Mouse (Mus musculus) brain, embryonic 18.5 days (tissue): Measurements from ENCODE around the gene Tbc1d2.
"Not testable (repeated sequence)": the region's sequence is repeated elsewhere in the genome, so short reads cannot be mapped to it uniquely, and the experiment has no call there.

Experiments used
- DNase-seq: peaks from one replicate; pipeline ENCODE4 v3.0.0-alpha.2; 2012; ENCODE audit warnings: low read depth, low spot score

Gene Tbc1d2

DNA sequence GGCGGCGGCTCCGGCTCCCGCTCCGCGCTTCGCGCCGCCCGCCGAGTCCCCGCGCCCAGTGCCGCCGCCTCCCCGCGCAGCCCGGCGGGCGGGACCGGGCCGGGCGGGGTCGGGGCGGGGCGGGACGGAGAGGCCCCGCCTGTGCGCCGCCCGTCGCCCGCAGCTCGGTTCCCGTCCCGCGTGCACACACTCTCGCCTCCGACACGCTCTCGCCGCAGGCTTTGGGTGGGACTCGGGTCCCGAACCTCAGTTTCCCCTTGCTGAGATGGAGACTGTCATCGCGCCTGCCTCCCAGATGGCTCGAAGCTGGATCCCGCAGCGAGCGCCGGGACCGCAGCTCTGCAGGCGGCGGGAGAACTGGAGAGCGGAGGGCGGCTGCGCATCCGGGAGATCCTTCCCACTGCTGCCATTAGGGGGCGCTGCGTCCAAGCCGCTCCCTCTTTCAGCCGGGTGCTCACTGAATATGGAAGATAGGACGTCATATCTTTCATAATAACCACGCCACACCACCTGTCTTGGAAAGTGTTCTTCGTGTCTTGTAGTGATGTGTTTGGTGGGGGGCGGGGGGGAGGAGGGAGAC, 48.1 kb downstream of the Tbc1d2 start, which contains the start of gene Coro2a:
Gene Coro2a (minus strand): TSS at position 359 of the 580 bp plus-strand sequence.
- peak; percentile 54 for DNase-seq

DNA sequence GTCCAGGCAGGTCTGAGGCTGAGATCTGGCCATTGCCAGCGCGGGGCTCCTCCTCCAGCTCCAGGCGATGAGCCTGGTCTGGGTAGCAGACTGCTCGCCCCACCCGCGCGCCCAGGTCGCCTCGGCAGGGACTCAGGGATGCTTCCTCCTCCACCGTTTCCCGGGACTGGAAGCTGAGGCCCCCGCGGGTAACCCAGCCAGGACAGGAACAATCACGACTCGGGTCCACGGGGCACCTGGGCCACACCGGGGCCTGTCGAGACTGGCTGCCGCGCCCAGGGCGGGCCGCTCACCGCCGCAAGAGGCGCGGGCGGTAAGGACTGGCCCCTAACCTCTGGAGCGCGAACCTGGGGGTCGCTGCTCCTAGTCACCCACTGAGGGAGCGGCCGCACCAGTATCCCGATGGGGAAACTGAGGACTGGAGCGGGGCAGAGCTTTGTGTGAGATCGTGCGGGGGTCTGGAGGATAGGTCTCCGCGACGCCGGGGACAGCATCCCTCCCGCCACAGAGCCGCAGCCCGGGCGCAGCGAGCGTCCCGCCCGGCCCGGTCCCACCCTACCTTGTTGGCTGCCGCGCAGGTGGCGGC, 48.7 kb downstream of the Tbc1d2 start:
- no peak for DNase-seq

DNA sequence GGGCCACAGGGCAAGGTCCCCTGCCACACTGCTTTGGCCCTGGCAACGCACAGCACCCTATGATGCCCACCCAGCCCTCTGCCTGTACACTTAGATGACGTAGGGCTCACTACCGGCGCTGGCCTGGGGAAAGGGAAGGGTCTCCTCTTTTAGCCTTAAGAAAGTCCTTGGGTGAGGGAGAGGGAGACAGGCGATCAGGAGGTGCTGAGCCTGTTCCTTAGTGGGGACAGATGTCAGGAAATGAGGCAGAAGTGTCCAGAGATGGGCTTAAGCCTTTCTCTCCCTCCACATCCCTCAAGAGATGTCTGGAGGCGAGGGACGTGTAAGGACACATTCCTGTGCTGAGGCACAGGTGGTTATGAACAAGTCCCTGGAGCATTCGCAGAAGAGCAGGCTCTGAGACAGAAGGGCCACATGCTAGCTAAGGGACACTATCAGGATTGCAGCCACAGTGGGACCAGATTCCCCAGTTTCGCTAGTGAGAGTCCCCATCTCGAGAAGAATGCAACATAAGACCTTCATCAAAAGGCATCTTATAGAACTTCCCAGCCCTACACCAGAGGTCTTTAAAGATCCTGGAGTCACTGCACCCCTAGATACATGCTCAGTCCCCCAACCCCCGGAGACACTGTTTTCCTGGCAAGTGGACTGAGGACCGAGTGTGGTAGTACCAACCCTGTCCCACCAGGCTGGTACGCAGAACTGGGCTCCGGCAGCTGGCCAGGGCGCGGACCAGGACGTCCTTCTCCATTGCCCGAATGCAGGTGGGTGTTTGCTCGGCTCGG, 49.3 kb downstream of the Tbc1d2 start:
- no peak for DNase-seq

DNA sequence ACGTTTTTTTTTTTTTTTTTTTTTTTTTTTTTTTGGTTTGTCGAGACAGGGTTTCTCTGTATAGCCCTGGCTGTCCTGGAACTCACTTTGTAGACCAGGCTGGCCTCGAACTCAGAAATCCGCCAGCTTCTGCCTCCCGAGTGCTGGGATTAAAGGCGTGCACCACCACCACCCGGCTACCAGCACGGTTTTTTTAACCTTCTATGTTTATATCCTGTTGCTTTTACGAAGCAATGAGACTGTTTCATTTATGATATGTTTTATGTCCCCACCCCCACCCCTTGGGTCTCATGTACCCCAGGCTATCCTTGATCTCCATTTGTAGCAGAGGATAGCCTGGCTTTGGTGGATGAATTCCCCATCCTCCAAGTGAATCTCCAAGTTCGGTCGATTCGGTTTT, 50.4 kb downstream of the Tbc1d2 start:
- not testable (repeated sequence) for DNase-seq

DNA sequence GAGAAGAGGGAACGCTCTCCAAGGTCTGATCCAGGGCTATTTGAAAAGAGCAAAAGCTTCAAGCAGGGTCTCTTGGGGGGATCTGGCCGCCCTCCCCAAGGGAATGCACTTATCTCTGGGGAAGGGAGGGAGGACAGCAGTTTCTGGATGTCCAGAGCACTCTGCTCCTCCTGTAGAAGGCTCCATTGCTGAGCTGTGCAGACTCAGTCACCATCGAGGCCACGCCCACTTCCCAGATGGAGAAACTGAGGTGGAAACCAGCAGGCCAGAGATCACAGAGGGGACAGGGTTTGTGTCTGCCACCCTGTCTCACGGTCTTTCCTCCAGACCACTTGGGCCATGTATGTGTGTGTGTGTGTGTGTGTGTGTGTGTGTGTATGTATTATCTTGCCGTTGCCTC, 51.0 kb downstream of the Tbc1d2 start:
- DNase-seq = no peak

DNA sequence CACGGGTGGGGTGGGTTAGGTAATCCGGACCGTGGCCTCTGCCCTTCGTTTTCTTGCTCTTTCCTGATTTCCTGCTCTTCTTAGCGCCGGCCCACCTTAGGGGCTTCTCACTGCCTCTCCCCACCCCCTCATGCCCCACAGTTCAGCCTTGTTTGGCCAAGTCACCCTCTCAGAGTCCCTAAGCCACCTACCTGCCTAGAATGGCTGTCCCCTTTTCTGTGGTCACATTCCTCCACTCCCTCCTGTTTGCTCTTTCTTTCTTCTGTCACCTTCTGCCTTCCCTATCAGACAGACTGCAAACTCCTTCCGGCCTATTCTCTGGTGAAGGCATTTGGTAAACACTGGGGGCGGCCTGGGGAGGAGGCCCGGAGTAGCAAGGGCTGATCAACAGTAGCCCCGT, 51.9 kb downstream of the Tbc1d2 start:
- DNase-seq = no peak

DNA sequence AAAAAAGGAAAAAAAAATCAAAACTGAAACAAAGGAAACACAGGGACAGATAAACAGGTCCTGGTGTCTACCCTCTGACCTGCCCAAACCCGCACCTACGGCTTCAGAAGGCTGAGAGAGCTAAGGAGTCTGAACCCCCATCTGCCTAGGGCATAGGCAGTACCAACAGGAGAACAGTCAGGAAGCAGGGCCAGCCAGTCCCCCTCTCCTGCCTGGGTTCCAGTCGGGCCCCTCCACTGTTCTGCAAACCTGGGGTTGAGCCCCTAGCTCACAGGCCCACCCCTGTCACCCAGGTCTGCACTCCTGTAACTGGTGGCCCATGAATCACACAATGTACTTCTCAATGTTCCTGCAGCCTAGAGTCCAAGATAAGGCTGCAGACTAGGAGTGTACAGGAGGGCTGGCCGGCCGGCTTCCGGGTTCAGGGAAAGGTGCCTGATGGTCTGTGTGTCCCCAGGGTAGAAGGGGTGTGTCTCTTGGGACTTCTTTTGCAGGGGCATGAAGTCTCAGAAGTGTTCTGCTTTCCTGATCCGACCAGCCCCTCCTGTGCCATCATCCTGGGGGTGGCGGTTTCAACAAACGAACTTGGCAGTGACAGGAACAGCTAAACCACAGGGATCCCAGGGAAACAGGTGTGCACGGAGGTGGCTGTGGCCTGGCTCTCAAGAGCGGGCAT, 52.6 kb downstream of the Tbc1d2 start:
- no peak for DNase-seq

DNA sequence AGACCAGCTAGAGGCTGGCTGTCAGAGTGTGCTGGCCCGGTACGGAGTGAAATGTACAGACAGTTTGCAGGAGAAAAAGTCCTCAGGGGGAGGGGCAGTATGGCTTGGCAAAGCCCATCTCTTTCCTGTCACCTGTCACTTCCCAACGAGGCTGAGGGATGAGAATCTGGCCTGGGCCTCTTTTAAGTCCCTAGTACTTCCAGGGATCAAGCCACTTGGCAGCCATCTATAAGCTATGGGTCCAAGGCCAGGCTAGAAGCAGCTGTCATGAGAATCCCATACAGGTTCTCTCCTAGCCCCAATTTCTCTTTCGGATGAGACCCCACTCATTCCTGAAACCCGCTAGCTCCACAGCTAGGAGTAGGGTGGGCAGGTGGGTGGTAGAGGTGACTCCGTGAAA, 53.6 kb downstream of the Tbc1d2 start:
- no peak for DNase-seq

DNA sequence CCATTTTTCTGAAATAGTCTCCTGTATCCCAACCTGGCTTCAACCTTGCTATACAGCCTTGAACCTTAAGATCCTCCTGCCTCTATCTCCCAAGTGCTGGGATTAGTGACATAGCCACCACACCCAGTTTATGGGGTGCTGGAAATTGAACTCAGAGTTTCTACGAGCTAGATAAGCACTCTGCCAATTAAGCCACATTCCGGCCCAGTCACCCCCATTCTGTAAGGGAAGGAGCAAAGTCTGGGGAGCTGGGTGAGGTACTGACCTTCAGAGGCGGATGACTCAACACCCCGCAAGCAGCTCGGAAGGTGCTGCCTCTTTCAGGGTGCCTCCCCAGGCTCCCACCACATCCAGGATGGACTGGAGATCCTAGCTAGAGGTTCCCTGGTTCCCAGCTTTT, 55.9 kb downstream of the Tbc1d2 start:
- no peak for DNase-seq

DNA sequence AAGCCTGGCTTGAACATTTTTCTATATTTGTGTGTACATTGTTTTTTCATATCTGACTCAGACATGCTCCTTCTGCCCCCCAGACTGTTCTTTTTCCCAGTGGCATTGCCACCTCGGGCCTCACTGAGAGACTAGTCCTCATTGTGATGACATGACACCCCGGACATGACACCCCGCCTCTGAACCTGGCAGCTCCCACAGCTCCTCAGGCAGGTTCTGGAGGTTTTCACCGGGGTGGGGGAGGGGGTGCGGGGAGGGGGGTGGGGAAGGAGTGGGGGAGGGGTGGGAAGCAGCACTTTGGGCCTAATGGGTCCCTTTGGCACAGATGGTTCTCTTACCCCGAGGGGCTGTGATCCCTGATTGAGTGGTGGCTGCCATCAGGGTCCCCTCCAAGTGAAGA, 56.5 kb downstream of the Tbc1d2 start:
- DNase-seq = no peak

DNA sequence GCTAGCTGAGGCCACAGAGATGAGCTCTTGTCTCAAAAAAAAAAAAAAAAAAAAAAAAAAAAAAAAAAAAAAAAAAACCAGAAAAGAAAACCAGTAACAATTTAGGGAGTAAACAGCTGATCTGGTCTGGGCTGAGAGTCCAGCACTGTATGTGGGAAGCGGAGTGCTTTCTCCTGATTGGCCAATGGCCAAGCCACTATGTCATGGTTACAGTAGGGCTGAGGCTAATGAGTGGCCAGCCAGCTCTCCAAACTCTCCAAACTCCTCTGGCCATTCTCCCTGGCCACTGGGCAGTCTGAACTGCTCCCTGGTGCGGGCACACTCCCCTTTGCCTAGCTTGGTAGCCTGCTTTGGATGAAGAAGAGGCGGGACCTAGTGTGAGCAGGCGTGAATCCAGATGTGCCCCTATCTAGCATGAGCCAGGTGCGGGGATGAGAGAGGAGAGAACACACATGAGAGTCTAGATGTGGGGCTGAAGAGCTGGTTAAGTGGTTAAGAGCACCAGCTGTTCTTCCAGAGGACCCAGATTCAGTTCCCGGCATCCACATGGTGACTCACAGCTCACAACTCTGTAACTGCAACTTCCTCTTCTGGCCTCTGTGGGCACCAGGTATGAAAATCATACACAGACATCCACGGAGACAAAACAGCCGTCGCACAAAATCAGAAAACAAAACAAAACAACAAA, 58.0 kb downstream of the Tbc1d2 start:
- no peak for DNase-seq

DNA sequence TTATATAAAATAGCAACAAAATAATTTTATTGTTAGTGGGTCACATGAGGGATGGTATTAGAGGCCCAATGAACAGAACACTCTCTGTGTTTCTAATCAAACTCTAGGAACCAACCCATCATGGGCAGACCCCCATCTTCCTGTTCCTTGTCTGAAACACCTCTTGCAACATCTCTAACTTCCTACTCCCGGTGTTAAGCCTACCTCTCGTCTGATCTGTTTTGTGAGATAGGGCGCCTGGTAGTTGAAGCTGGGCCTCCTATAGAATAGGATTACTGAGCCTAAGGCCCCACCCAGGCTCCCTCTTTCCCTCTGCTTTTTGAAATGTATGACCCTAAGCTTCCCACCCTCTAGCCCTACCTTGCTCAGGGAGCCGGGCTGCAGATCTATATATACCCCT, 59.2 kb downstream of the Tbc1d2 start:
- DNase-seq = no peak

DNA sequence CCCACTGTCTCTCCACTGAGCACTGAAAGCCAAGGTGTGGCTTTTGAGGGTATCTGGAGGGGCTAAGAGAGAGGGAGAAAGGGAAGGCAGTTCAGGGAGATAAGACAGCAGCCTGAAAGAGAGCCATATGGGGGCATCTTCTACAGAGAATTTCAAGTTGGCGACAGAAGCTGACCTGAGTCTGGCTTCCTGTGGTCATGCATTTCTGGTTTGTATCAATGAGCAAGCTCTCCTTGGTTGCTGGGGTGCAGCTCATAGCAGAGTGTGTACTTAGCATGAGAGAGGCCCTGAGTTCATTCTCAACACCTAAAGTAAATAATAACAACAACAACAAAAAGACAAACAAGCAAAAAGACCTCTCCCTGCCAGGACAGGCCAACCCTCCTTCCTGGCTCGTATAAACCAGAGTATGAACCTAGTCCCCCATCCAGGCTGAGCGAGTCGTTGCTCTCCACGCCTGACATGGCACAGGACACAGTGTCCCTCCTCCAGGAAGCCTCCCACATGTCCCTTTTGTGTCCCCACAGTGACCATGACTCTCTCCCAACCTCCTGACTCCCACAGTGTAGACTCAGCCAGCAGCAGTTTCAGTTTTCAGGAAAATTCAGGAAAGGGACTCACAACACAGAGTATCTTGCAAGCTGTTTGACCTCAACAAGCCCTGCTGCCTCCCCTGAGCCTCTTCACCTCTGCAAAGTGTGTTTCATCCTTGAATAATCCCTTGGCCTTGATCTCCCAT, 59.9 kb downstream of the Tbc1d2 start:
- no peak for DNase-seq

DNA sequence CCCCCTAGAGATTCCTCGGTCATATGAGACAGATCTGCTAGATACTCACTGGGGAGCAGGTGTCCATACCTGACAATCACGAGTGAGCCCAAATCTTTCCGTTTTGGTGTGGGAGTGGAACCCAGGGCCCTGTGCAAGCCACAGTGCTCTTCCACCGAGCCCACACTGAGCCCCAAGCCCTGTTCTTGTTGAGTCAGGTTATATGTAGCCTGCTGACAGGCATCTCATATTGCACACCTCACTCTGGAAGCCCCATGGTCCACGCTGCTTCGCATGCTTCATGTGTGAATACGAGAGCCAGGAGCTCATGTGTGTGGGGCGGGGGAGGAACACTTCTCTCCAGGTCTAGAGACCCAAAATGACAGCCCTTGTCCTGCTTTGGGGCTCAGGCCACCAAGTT, 60.9 kb downstream of the Tbc1d2 start:
- DNase-seq = no peak

DNA sequence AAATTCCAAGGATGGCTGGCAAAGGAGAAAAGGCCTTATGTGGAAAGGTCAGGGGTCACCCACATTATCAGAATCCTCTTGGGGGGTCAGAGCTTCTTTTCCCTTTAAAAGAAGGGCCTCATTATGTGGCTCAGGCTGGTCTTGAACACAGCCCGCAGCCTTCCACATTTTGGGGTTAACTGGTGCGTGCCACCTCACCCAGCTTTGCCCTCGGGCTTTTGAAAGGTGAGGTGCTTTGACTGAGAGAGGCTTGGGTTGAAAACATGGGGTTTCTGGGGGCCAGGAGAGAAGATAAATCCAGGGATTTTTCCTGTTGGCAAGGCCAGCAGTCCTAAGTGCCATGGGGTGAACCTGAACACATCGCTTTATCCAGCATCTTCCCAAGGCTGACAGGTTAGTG, 63.5 kb downstream of the Tbc1d2 start:
- no peak for DNase-seq

DNA sequence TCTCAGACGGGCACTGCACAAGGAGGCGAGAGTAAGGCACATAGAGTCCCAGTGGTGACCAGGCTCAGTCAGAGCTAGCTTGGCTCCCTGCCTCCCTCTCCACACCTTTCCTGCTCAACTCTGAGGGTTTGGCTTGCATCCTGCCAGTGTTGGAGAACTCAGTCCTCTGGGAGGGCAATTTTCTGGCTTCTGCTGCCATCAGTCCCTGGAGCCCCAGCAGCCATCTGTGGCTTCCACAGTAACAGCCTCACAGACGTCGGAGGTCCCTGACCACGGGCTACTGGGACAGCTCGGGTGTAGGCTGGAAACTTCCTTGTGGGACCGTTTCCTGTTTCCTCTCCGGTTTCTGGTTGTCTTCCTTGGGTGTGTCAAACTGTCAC, 64.2 kb downstream of the Tbc1d2 start:
- no peak for DNase-seq

DNA sequence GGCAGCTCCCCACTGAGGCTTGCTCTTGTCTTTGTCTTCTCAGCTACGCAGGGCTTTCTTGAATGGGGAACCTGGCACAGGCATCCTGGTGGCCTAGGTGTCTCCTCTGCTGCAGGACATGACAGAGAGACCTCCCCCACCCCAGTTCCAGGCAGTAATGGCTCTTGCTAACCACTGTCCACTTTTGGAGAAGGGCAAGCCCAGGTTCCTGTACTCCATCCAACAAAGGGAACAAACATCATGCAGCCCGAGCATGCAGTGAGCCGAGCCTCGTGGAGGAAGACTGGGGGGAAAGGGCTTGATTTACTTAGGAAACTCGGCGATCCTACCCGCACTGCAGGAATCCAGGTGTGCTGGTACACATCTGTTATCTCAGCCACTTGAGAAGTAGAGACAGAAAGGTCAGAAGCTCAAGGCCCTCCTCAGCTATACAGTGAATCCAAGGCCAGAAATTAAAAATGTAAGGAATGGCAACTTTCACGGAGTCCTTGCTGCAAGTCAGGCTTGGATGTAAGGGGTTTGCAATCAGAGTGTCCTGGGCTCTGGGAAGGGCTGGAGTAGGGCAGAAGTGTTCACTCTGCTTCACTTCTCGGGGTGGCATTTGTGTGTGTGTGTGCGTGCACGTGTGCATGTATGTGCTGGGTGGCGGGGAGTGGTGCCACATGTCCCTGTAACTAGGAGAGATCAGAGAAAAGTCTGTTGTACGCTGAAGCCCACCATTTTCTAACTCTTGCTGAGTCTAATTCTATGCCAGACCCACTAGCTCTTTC, 64.8 kb downstream of the Tbc1d2 start:
- no peak for DNase-seq

DNA sequence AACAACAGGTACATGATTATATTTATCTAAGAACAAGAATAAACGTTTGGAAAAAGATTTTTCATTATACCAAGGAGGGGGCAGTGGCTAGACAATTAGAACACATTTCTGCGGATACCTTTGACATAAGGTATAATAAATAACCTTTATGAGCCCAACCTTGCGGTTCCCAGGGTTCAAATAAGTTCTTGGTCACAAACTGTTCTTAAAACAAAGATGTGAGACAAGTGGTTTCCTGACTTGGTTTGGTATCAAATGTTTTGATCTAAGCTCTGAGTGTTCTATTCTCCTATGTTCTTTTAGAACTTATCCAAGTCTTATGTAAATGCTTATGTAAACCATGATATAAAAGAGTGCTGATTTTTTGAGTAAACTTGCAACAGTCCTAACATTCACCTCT, 65.5 kb downstream of the Tbc1d2 start:
- DNase-seq = not testable (repeated sequence)

DNA sequence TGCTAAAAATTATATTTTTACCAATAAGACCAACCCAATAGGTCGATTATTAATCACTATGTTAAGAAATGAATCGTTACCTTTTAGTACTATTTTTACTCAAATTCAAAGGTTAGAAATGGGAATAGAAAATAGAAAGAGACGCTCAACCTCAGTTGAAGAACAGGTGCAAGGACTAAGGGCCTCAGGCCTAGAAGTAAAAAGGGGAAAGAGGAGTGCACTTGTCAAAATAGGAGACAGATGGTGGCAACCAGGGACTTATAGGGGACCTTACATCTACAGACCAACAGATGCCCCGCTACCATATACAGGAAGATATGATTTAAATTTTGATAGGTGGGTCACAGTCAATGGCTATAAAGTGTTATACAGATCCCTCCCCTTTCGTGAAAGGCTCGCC, 65.9 kb downstream of the Tbc1d2 start:
- not testable (repeated sequence) for DNase-seq

DNA sequence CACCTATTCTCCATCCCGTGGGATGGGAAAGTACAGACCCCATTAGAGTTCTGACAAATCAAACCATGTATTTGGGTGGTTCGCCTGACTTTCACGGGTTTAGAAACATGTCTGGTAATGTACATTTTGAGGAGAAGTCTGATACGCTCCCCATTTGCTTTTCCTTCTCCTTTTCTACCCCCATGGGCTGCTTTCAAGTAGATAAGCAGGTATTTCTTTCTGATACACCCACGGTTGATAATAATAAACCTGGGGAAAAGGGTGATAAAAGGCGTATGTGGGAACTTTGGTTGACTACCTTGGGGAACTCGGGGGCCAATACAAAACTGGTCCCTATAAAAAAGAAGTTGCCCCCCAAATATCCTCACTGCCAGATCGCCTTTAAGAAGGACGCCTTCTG, 68.0 kb downstream of the Tbc1d2 start:
- DNase-seq = not testable (repeated sequence)
